Mouse (Mus musculus): ENCODE measurements around the gene Fgfr1op.
"Not testable (repeated sequence)": the region's sequence is repeated elsewhere in the genome, so short reads cannot be mapped to it uniquely, and the experiment has no call there.

The Fgfr1op gene

GRCm38 (mm10) chr17:8164701-8165607 lies at the start of gene Fgfr1op:
Gene Fgfr1op (plus strand): TSS chr17:8165501.
- DNase-seq (ENCODE audit: low read depth, low spot score), result not testable (repeated sequence)

- DNase-seq (ENCODE audit: low read depth, low spot score), result not testable (repeated sequence)
These were observed 48.9 kb upstream of the Fgfr1op start for GRCm38 (mm10) chr17:8116378-8116777.

- not testable (repeated sequence) for DNase-seq (ENCODE audit: low read depth, low spot score)
These were observed 48.4 kb upstream of the Fgfr1op start for GRCm38 (mm10) chr17:8116928-8117327.

DNA sequence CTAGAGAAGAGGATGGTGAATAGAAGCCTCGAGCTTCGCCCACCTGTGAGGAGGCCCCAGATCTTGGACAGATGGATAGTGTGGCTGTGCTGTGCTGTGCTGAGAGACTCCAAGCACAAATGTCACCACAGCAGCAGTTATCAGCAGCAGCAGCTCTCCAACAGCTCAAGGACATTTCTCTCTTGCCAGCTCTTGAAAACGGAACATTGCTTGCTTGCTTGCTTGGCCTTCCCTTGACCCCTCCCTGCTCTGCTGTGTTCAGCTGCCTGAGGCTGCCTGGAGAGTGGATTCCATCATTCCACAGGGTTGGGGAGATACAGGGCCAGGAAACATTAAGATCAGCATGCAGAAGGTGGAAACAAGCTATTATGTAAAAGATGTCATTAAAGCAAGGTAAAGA lies 42.3 kb upstream of the Fgfr1op start:
- not testable (repeated sequence) for DNase-seq (ENCODE audit: low read depth, low spot score)

DNA sequence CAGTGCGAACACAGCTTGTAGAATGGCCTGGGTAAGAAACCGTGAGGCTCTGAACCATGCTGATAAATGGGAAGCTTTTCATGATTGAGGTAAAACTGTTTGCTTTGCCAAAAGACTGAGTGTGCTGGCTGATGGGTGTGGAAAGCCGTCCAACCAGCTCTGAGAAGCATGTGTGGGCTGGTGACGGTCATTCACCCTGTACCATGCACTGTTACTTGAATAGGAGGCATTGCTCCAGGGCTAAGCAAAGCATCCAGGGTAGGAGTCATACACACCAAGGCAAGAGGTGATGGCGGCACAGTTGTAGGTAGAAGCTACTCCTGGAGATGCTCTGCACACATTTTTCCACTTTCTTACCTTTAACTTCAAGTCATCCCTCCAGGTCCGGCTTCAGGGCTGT lies 40.7 kb upstream of the Fgfr1op start:
- not testable (repeated sequence) for DNase-seq (ENCODE audit: low read depth, low spot score)

DNA sequence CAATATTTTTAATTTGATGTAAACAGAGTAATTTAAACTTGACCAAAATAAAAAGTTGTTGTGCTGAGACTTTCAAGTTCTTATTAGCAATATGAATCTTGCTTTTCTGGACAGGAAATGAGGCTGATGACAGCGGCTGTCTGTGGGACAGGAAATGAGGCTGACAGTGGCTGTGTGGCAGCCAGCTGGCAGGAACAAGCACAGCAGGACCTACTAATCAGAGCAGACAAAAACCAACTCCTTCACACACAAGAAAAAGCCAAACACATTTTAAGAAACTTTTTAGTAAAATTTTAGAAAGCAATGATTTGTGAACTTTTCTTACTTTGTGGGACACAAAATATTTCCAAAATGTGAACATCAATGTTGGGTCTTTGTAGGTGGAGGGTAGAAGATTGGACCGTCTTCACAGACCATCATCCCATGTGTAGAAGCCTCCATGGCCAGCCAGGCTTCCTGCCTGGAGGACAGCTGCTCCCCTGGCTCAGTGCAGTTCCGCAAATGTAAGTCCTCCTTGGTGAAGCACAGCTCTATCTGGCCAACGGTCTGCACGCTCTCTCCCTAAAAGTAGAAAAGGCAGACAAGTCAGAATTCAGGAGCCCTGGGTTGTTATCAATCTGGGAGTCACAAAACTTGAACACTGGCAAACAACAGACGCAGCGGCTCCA lies 36.8 kb upstream of the Fgfr1op start:
- DNase-seq (ENCODE audit: low read depth, low spot score), result not testable (repeated sequence)

- DNase-seq (ENCODE audit: low read depth, low spot score), result not testable (repeated sequence)
These were observed 35.7 kb upstream of the Fgfr1op start for GRCm38 (mm10) chr17:8129578-8129977.

GRCm38 (mm10) chr17:8130849-8131248 lies 34.5 kb upstream of the Fgfr1op start:
- not testable (repeated sequence) for DNase-seq (ENCODE audit: low read depth, low spot score)

- DNase-seq (ENCODE audit: low read depth, low spot score), result not testable (repeated sequence)
These were observed 27.2 kb upstream of the Fgfr1op start for GRCm38 (mm10) chr17:8138116-8138515.

- DNase-seq (ENCODE audit: low read depth, low spot score), result not testable (repeated sequence)
These were observed 25.1 kb upstream of the Fgfr1op start for GRCm38 (mm10) chr17:8140210-8140609.

GRCm38 (mm10) chr17:8143802-8144673 lies 21.3 kb upstream of the Fgfr1op start:
- not testable (repeated sequence) for DNase-seq (ENCODE audit: low read depth, low spot score)

DNA sequence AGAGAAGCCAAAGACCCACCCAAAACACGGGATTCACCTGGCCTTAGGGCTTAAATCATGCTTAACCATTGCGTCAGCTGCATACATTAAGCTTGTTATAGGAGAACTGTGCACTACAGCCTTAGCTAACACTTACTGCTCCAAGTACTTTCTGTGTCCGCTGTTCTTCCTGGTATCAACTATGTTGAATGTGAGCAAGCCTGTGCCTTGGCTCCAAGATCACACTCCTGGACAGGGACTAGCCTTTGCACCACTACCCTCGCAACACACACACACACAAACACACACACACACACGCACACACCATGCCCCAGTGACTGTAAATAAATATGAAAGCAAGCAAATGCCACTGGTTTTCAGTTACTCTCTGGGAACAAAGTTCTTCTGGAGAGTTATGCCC lies 18.4 kb upstream of the Fgfr1op start:
- DNase-seq (ENCODE audit: low read depth, low spot score), result not testable (repeated sequence)

DNA sequence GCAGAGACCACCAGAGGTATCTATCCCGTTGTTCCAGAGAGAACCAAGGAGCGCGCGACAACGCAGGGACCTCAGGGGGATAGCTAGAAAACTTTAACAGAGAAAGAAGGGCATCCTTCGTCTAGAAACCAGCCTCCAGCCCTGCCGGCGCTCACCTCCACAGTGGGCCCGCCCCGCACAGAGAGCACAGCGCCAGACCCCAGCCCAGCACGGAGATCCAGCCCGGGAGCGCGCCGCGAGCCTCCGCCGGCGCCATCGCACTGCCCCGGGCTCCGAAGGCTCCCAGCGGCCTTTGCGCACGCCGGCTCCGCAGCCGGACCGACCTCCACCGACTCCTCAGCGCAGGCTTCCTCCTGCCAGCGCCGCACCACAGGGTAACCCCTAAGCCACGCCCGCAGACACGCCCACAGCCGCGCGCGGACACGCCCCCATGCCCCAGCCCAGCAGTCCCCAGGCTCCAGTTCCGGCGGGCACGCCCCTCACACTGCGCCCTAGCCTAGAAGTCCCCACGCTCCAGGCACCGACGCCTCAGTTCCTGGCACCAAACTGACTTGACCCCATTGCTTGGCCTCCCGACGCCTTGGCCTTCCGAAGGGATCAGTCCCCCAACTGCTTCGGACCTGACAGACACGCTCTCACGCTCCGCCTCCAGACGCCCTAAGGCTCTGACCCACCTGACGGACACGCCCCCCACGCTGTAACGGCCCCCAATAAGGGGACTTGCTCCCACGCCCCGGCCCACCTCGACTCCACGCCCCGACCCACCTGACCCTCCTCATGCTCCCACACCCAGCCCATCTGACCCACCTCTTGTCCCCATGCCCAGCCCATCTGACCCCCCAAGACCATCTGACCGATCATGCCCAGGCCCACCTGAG lies 17.6 kb upstream of the Fgfr1op start, which contains the start of the genes Gm49673 and Rnaset2a:
Gene Gm49673, minus strand, starts transcription at position 350 of the 878 bp plus-strand sequence.
Gene Rnaset2a, minus strand, starts transcription at position 659 of the 878 bp plus-strand sequence.
- DNase-seq (ENCODE audit: low read depth, low spot score), result not testable (repeated sequence)

DNA sequence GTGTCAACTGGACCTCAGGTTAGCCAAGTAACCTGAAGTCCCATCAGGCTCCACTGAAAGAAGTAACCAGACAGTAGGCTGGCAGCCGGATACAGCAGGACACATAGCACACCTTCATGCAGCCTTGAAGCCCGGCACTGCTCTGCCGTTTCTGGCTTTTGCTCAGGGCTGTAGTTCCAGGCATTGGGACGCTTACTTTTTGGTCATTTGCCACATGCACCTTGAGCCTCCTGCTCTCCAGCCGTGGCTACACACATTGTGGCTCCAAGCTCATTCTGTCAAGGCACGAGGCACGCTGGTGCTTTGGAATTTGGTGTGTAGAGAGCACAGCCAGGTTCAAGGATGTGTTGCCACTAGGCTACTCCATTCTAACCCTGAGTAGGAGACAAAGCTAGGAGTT lies 10.3 kb upstream of the Fgfr1op start:
- DNase-seq (ENCODE audit: low read depth, low spot score), result not testable (repeated sequence)

DNA sequence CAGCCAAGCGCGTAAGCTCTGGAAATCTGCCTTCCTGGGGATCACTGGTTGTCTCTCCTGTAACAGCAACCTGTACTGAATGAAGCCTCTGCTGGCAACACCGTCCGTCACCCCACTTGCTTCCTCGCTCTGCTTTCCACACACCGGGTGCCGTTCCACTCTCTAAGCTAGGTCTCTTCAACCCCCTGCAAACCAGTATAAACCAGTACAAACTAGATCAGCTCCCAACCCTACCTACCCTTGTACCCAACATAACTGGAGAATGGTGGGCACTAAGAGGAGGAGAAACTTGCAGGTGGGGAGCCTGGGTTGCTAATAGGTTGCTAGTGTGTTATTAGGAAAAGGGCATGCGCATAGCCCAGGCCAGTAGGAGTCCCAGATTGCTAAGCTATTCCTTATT lies 9.3 kb upstream of the Fgfr1op start:
- DNase-seq (ENCODE audit: low read depth, low spot score), result not testable (repeated sequence)

DNA sequence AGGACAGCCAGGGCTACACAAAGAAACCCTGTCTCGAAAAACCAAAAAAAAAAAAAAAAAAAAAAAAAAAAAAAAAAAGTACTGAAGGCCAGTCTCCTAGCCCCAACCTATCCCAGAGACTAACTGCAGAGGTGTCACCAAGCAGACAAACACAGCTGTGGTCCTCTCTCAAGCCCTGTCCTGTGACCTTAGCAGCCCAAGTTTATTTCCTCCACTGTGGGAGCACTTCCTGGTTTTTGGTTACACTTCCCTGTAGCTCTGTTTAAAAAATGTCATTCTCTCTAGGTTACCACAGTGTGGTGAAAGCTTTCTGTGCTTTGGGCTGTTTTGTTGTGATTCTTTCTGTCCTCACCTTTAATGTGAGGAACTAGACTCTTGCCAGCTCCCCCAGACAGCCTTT lies 6.7 kb upstream of the Fgfr1op start:
- not testable (repeated sequence) for DNase-seq (ENCODE audit: low read depth, low spot score)

DNA sequence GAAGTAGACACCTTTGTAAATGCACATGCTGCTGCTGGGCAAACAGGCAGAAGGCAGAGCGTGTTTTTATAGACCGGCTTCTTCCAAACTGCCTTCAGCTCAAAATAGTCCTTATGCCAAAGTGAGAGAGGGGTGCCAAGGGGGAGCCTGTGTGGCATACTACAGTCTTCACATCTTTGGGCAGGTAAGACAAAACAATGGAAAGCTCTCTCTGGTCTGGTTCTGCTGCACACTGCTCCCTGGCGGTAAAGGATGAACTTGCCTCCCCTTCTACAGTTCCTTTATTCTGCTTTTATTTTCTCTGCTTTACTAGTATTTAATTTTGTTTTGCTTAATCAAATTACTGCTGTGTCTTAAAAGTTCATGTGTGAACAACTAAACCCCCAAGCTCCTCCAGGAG lies 4.3 kb upstream of the Fgfr1op start:
- not testable (repeated sequence) for DNase-seq (ENCODE audit: low read depth, low spot score)

DNA sequence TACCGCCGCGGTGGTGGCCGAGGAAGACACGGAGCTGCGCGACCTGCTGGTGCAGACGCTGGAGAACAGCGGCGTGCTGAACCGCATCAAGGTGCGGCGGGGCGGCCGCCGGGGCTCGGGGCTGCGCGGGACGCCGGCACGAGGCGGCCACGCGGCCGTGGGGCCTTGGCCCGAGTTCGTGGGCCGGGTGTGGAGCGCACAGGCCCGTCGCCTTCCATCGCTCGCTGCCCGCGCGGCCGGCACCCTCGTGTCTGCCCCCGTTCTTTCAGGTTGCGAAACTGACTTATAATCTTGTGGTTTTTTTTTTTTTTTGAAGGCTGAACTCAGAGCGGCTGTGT lies 276 bp downstream of the Fgfr1op start:
- DNase-seq (ENCODE audit: low read depth, low spot score), result not testable (repeated sequence)

GRCm38 (mm10) chr17:8165977-8166376 lies 676 bp downstream of the Fgfr1op start:
- DNase-seq (ENCODE audit: low read depth, low spot score), result not testable (repeated sequence)

GRCm38 (mm10) chr17:8166454-8166853 lies 1.2 kb downstream of the Fgfr1op start:
- not testable (repeated sequence) for DNase-seq (ENCODE audit: low read depth, low spot score)

Data from WW6 (cell line).